Mouse (Mus musculus): Measurements from ENCODE around the gene Dpm2.
A peak's percentile ranks its signal among the peaks of the same experiment; 100 is the strongest.

The Dpm2 gene

GRCm38 (mm10) chr2:32586871-32587351, 16.3 kb downstream of the Dpm2 start, which contains the start of gene St6galnac4:
TSS of gene St6galnac4 (plus strand) at chr2:32587095.
- peak; percentile 93 for DNase-seq

DNA sequence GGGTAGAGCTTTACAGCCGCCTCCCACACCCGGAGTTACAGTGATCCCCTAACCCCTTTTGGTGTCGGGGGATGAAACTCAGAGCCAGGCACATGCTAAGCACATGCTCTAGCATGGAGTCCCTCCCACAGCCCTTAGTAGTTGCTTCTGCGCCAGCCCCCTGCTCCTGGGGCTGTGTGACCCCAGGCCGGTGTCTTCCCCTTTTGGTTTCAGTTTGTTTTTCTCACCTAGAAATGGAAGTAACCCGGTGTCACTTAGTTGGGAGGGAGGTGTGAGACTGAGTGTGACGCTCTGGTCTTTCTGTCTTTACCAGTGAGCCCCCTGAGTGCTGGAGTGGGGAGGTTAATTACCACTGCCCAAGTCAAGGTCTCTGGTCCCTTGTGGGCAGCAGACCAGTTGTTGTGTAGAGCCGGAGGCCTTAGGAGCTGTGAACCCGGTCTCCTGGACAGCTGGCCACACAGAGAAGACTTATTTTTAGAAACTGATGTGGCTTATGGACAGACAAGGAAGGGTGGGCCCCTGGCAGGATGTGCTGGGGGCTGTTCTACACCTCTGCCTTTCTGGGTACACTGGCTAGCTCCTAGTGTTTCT, 17.2 kb downstream of the Dpm2 start:
- no peak for DNase-seq

DNA sequence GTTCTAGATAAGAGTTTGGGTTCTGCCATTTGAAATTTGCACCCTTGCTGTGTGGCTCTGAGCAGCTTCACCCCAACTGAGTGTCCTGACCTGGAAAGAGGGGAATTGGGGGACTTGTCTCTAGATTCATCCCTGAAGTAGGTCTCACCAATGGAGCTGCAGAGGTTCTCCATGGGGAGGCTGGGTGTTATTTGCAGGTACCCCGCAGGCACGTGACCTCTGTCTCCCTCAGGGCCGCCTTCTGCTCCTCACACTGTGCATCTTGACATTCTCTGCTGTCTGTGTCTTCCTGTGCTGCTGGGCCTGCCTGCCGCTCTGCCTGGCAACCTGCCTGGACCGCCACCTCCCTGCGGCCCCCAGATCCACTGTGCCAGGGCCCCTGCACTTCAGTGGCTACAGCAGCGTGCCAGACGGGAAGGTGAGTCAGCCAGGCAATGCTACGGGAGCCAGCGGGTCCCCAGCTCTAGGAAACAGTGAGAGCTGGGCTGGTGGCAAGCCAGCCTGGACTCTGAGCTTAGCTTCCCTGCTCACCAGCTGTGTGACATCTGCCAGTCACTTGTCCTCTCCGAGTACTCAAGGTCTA, 18.6 kb downstream of the Dpm2 start:
- DNase-seq: peak; percentile 77

- DNase-seq: no peak
Measured at GRCm38 (mm10) chr2:32590224-32590623, 19.6 kb downstream of the Dpm2 start.

DNA sequence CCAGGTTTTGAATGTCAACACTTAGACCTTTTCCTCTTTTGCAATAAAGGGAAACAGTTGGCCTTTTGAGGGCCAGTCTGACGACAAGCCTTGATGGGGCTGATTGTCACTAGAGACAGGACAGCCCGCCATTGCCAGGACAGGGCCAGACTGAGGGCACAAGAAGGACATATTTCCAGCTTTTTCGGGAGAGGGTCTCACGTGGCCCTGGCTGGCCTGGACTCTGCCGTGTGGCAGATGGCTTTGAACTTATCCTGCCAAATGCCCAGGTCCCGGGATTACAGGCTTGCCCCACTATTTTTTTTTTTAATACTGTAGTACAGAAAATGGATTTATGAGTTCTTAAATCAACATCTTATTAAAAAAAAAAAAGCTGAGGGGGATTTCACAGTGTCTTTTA, 20.6 kb downstream of the Dpm2 start:
- DNase-seq: no peak

- no peak for DNase-seq
Measured at GRCm38 (mm10) chr2:32596725-32597124, 26.1 kb downstream of the Dpm2 start.

GRCm38 (mm10) chr2:32597248-32597647, 26.6 kb downstream of the Dpm2 start:
- DNase-seq: no peak

DNA sequence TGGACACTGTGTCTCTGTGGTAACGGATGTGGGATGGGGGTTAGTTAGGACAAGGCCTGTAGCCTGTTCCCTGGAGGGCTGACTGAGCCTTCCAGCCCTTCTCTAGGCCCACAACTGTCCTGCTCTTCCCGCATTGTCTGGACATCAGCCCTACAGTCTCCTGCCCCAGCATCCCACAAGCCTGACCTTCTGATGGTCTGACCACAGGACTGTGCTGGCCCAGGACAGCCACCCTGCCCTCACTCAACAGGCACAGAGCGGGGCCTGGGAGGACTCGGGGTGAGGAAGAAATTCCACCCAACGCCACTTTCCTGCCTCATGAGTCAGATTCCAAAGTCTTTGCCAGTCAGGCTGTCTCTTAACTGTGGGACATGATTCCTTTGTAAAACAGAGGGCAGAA, 27.0 kb downstream of the Dpm2 start:
- no peak for DNase-seq

DNA sequence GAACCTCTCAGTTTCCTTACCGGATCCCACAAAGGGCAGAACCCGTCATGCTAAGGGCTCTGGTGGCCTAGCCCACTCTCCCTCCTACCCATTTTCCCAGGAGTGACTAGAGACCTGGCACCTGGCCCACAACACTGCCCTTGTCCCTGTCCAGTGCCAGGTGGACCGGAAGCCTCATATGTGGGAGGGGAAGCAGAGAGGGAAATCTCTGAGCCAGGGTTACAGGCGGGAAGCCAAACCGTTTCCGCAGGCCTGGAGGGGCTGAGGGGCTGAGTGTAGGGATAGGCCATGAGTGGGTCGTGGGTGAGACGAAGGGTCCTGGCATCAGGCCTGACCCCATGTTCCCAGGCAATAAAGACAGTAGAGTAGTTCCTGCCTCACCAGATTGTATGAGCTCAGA, 27.8 kb downstream of the Dpm2 start:
- DNase-seq: no peak

DNA sequence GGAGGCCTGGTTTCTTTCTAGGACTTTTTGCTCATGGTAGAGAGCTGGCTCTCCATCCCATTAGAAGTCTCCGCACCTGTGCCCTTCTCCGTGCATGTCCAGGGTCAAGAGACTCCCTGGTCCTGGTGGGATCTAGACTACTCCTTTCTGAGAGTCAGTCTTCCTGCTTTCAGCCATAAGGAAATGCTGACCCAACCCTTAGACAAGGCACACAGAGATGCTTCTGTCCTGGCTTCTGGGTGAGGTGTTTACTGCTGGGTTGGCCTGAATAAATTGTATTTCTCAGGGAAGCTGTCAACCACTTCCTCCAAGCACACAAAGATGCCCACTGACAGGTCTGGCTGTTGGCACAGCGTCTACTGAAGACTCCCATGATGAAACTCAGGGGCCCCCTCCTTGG, 28.8 kb downstream of the Dpm2 start, which contains the start of gene St6galnac6:
Gene St6galnac6, plus strand, starts transcription at position 301 of the 400 bp plus-strand sequence.
- DNase-seq: no peak

GRCm38 (mm10) chr2:32601417-32602065, 30.9 kb downstream of the Dpm2 start:
- no peak for DNase-seq

DNA sequence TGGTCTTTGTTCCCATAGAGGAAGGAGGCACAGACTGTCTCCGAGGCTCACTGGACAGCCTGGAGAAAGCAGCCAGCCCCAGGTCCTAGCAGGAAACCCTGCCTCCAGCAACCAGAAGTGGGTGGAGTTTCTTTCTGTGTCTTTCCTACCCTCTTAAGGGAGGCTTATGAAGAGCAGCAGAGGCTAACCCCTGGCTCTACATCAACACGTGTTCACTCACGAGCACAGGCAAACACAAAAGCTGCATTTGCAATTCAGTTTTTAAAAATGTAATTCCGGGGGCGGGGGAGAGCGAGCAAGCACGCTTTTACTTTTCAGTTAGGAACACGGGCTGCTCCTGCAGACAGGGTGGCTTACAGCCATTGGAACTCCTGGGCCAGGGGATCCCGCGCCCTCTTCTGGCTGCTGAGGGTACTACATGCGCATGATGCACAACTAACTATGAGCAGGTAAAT, 32.0 kb downstream of the Dpm2 start:
- peak; percentile 88 for DNase-seq

GRCm38 (mm10) chr2:32604631-32605030, 34.0 kb downstream of the Dpm2 start:
- no peak for DNase-seq

DNA sequence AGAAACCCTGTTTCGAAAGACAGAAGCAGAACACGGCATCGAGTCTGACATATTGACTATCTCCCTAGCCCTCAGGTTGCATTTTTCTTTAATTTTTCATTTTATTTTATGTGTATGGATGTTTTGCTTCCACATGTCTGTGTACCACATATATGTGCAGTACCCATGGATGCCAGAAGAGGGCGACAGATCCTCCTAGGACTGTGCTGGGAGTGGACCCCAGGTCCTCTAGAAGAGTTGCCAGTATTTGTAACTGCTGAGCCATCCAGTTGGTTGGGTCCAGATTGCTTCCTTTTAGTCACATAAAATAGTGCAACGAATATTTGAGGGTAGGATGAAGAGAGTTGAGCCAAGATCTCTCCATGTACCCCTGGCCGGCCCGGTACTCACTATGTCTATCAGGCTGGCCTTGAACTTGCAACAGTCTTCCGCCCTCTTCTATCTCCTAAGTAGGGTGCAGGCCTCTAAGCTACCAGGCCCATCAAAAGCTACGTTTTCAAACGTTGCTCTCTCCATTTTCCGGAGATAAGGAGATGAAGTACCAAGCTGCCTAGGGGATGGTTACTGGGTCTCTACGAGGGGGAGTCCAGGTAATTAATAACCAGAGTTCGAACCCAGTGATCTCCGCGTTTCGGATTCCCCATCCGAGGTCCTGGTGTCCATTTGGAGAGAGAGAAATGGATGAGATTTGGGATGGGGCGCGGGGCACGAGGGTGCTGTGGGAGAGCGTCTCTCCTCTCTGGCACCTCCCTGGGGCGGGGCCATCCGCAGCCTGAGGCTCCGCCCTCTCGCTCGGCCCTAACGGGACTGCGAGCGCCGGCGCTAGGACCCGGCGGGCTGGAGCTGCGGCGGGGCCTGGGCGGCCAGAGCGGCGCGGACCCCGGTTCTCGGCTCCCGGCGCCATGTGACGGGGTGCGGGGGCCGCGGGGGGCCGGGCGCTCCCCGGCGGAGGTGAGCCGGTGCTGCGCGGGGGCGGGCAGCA, 35.8 kb downstream of the Dpm2 start:
- peak; percentile 91 for DNase-seq

GRCm38 (mm10) chr2:32607262-32607947, 36.7 kb downstream of the Dpm2 start:
- peak; percentile 63 for DNase-seq

DNA sequence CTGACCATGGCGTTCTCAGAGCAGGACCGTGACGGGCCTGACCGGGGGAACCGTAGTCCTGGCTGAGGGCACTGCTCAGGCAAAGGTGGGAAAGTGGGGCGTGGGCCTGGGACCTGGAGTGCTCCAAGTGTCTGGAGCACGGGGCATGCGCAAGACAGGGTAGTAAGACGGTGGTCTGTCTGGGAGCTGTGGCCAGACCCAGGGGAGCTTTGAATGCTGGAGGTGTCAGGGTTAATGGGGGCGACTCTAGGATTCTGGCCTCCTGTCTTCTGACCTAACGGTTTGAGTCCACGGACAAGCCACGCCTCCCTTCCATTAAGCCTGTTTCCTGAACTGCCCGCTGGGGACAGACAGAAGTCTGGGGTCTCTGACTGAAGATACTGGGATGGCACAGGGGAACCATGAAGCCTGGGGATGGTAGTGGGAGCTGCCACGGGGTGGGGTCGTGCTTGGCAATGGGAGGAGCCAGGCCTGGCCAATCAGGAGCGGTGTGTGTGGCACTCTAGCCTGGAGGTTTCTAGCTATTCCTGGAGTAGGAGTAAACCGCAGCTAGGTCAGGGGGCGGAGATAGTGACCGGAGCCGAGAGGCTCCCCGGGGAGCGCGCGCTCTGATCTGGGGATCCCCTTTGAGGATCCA, 37.6 kb downstream of the Dpm2 start:
- peak; percentile 53 for DNase-seq

DNA sequence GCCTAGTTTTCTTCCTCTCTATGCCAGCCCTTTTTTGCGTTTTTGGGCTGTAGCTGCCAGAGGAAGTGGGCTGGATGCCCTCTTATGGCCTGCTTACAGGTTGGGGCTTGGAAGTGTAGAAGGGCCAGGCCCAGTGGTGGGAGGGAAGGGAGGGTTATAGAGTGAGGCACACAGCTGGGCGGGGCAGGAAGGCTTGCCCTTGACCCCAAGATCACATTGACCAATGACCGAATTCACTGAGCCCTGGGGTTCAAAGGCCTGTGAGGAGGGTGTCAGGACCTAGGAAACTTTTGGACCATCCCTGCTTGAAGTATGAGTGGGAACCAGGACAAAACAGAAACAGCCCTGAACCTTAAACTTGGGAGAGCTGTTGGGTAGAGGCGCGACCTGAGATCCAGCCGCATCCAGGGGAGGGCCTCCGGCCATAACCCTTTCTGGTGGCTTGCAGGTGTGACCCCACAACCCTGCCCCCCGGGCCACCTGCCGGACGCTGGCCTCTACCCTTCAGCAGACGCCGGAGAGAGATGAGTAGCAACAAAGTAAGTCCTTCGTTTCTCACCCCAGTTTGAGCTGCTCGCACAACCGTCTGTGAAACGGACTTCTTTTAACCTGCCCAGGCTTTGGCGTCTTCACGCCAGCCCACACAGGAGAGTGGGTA, 38.2 kb downstream of the Dpm2 start:
- no peak for DNase-seq

- DNase-seq: no peak
Measured at GRCm38 (mm10) chr2:32610610-32611229, 40.1 kb downstream of the Dpm2 start.

DNA sequence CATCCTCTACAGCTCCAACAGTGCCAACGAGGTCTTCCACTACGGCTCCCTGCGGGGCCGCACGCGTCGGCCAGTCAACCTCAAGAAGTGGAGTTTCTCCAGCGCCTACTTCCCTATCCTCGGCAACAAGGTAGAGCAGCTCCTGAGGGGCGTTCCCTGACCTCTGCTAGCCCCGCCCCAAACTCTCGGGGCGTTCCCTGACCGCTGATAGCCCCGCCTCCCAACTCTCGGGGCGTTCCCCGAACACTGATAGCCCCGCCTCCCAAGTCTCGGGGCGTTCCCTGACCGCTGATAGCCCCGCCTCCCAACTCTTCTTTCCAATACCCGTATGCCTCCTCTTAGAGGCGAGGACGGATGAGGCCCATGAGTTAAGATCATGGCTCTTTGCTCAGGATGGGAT, 41.6 kb downstream of the Dpm2 start:
- DNase-seq: no peak

GRCm38 (mm10) chr2:32617109-32617508, 46.5 kb downstream of the Dpm2 start:
- DNase-seq: no peak

- DNase-seq: no peak
Measured at GRCm38 (mm10) chr2:32617601-32618000, 46.9 kb downstream of the Dpm2 start.
